Mouse (Mus musculus): ENCODE measurements around the gene Prkch.

DNA sequence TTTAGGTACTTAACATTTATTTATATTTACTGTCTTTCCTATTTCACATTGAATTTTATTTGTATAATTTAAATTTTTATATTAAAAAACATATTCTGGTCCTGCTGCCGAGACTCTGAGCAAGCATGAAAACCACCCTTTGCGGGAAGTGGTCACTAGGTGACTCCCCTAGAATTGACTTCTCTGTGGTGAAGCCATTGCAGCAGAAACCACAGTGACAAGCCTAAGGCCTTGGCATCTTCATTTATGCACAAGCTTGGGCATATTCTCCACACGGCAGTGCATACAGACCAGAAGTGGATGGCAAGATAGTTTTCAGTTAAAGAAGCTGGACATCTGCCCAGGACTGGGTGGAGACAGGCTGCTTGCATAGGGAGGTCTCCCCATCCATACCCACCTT is 117.4 kb downstream of the Prkch start:
- TF ChIP-seq CTCF (IDR thresholded peaks at IDR 0.05; ENCODE audit: low read depth, low read length) (no peak), POLR2A (IDR thresholded peaks at IDR 0.05; ENCODE audit: borderline replicate concordance, low read depth, low read length) (no peak)
